Mouse (Mus musculus) stomach, embryonic 14.5 days (tissue): Measurements from ENCODE around the gene Gm29582. TPM values are rescaled to one million over a fixed set of nuclear protein-coding genes. Genes with fewer than 3 reads are reported as not detected.
"Not testable (repeated sequence)": the region's sequence is repeated elsewhere in the genome, so short reads cannot be mapped to it uniquely, and the experiment has no call there.

Source experiments
- ATAC-seq: fragments of 200-750 bp; cut with Nextera tagmentation; 2 replicates; pipeline ENCODE4 v1.8.0; 2017; ENCODE audit warnings: low read depth, moderate TSS enrichment; ENCODE audit not compliant: insufficient number of reproducible peaks, insufficient read depth, low FRiP score
- H3K27ac ChIP-seq: fragments of 300-500 bp; sonication (generic); 2 replicates; pipeline ENCODE4 v1.5.1; 2014; ENCODE audit warnings: mild to moderate bottlenecking, low read length, moderate library complexity, mixed read lengths
- H3K27me3 ChIP-seq: fragments of 300-500 bp; sonication (generic); 2 replicates; pipeline ENCODE4 v1.6.1; 2014; ENCODE audit warnings: low read length, control low read depth, mixed read lengths; ENCODE audit not compliant: control insufficient read depth, insufficient read depth
- H3K36me3 ChIP-seq: fragments of 300-500 bp; sonication (generic); 2 replicates; pipeline ENCODE4 v1.6.1; 2014; ENCODE audit warnings: mild to moderate bottlenecking, control low read depth, low read length, moderate library complexity, mixed read lengths; ENCODE audit not compliant: control insufficient read depth, insufficient read depth
- H3K4me1 ChIP-seq: fragments of 300-500 bp; sonication (generic); 2 replicates; pipeline ENCODE4 v1.6.1; 2014; ENCODE audit warnings: low read length, control low read depth, mixed read lengths; ENCODE audit not compliant: control insufficient read depth, insufficient read depth
- H3K4me2 ChIP-seq: fragments of 300-500 bp; sonication (generic); replicated peaks from 2 replicates; pipeline ENCODE4 v1.6.1; 2014; ENCODE audit warnings: low read depth, low read length, control low read depth
- H3K4me3 ChIP-seq: fragments of 300-500 bp; sonication (generic); 2 replicates; pipeline ENCODE4 v1.5.1; 2014; ENCODE audit warnings: low read depth, low read length, control low read depth
- H3K9ac ChIP-seq: fragments of 300-500 bp; sonication (generic); replicated peaks from 2 replicates; pipeline ENCODE4 v1.6.1; 2014; ENCODE audit warnings: low read depth, mild to moderate bottlenecking, control low read depth, low read length, moderate library complexity, mixed read lengths
- H3K9me3 ChIP-seq: fragments of 300-500 bp; sonication (generic); 2 replicates; pipeline ENCODE4 v1.6.1; 2016; ENCODE audit warnings: low read depth, low read length, control low read depth; ENCODE audit not compliant: control insufficient read depth
- WGBS: fragments of 180-500 bp; shearing (Covaris S2); extraction: QIAGEN DNeasy Blood & Tissue Kit; methylation state at CpG from one replicate; pipeline ENCODE4 v1.1.7; 2014; 5-methylcytosine and 5-hydroxymethylcytosine counted together
- polyA plus RNA-seq: library from polyadenylated mRNA; unstranded; fragments of >200 nt; fragmentation: Nextera tagmentation; extraction: Ambion mirVana; gene quantifications from 2 replicates; pipeline ENCODE4 v1.2.1, GENCODE M21; 2014

Gm29582 gene
- polyA plus RNA-seq: not detected in 2 replicates

DNA sequence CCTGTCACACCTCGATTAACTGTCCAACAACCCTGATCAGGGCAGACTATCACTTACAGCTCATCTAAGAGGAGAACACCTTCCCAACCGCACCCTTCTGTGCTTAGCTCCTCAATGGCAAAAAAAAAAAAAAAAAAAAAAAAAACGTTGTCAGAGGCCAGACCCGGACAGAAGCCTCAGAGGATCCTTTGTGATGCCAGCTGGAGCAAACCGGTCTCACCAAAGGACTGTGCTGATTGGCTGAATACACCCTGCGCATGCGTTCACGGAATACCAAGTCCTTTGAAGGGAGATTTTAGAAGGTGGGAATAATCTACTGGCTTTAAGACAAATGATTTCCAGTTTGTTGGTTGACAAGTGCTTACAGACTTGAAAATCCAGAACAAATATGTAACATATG lies at the start of gene Gm29582:
Gene Gm29582 (minus strand): TSS at position 101 of the 400 bp plus-strand sequence.
- H3K9me3 ChIP-seq, ATAC-seq, H3K9ac ChIP-seq, H3K4me2 ChIP-seq, H3K36me3 ChIP-seq, H3K27me3 ChIP-seq, H3K4me1 ChIP-seq, H3K27ac ChIP-seq, H3K4me3 ChIP-seq: not testable (repeated sequence)
- no CpG with 5 or more reads among the region's 8 CpGs for WGBS
